Mouse (Mus musculus) ovary, postnatal 36 days (tissue): Measurements from ENCODE around the gene Rif1.

Experiments
- DNase-seq: peaks from one replicate; pipeline ENCODE4 v3.0.0; 2022; ENCODE audit warnings: low spot score, mixed read lengths

Gene Rif1

DNA sequence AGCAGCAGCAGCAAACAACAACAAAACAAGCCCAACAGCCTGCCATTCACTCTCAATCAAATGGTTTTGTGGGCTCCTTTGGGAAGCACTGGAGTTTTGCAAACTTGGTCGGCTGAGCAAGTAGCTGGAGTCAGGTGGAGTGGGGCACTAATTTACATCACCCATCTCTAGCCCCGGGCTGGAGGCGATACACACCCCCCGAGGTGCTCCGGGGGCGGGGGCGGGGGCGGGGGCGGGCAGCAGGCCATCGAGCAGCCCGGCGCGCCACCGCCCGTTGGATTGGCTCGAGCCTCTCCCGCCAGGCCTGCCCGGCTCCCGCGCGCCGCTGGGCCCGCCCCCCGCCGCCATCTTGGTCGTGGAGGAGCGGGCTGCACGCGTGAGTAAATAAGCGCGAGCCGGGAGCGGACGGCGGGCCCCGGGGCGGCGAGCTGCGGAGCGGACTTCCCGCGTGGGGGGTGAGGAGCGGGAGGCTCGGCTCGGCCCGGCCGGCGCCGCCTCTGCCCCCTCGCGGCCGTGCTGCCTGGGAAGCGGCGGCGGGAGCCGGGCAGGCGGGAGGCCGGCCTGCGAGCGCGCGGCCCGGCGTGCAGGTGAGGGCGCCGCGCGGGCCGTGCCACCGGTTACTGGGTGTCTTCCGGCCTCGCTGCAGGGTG is at the start of gene Rif1:
Rif1 (plus strand) TSS at position 342 of the 650 bp plus-strand sequence.
- DNase-seq, result peak; percentile 90

DNA sequence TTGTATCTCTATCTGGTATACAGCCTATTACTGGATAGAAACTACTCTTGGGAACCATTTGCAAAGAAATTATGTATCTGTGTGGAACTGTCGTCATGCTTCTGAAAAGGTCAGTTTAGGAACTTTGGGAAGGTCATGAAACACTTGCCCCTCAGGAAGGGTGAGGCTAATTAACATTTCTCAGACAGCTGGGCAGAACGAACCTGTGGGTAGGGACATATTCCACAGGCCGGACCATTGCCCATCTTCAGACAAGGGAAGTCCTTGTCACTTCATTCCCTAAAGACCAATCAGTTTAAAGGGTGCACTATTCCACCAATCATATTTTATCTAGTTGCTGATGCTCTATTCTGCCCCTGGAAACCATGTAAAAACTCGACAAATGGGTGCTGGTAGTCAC is 45.6 kb upstream of the Rif1 start:
- no peak for DNase-seq

DNA sequence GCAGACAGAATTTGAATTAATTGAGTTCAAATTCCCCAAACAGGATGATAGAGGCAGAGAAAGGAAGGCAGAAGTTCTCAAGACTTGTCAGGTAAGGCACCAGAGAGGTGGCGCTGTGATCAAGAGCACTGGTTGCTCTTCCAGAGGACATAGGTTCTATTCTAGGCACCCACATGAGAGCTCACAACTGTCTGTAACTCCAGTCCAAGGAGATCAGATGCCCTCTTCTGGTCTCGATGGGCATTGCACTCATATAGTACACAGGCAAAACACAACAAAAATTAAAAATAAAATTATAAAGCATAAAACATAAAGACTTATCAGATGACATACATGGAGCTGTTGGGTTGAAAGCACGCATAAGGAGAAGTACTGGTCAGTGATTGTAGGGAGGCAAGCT is 43.2 kb upstream of the Rif1 start:
- DNase-seq, result no peak

DNA sequence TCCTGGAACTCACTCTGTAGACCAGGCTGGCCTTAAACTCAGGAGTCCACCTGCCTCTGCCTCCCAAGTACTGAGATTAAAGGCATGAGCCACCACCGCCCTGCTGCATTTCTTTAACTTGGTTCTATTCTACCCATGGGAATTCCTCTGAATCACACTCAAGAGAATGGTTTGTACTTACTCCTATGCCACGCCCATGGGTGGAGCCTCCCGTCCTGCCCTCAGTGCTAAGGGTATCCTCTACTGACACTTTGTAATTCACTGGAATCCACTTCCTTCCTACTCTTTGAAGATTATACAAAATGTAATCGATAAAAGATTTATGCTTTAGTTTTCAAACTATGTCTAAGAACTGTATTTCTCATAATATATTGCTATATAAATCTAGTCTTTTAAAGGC is 41.1 kb upstream of the Rif1 start:
- DNase-seq, result no peak

DNA sequence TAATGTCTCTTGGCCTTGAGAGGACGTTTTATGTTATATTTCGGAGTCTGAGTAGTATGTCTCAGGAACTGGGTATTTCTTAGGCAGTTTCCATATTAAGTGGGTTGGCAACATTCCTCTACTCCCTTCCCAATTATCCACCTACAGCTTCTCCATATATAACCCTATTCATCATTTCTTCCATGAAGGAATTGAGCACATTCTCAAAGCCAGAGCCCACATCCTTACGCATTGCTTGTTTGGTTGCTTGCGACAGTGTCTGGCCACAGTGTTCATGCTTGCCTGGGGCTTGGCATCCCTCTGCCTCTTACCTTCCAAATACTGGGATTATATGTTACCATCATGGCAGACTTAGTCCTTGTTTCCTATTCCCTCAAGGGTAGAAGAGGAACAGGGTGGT is 38.0 kb upstream of the Rif1 start:
- no peak for DNase-seq

DNA sequence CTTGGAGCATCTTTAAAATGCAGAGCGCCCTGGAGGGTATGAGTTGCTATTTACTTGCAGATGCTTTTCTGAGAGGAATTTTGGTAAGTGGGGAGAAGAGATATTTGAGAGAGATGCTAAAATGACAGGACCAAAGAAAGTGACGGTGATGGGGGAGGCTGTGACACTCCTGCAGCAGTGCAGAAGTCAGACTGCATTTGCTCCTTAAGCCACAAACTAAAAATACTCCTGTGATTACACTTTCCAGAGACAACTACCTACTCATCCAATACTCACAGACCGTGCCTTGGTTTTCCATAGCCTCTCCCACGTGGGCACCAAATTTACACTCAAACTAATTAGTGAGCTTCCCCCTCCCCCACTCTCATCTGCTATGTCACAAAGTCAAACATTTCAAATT is 37.5 kb upstream of the Rif1 start:
- DNase-seq, result no peak

DNA sequence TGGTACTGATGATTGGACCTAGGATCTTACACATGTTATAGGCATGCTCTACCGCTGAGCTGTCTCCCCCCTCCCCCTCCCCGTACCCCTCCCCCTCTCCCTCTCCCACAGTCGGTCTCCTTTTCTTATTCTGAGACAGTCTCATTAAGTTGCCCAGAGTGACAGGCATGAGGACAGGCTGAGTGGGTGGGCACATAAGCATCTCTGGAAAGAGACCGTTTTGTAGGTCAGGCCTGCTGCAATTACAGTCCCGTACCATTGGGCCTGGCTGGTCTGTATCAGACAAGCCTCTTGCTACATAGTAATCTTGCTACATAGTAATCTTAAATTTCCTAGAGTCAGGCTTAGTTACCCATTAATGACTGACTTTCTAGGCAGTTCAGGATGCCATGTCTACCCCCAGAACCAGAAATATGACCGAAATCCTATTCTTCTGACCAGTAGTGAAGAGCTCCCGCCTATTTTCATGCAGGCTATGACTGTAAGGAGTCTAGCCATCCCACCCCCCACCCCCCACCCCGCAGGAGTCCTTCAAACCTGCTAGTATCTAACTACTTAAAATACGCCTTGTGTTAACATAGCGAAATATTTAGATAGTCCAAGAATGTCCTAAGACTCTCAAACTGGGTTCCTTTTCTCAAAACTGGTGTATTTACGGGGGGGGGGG is 35.6 kb upstream of the Rif1 start:
- no peak for DNase-seq

DNA sequence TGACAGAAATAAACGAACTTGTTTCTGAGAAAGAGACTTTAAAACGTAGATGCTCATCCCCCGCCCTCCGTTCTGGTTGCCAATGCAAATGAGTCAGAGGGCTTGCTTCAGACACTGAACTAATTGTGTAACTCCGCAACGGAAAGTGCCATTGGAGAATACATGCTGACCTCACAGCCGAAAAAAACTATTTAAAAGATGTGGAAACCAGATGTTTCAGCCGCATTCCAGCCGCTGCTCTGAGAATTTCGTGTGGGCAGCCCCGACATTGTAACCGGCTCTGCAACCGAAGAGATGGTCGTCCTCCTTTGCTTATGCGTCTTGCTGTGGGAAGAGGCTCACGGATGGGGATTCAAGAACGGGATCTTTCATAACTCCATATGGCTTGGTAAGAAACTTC is 34.8 kb upstream of the Rif1 start, which contains the start of gene Tnfaip6:
Tnfaip6 (plus strand) TSS at position 128 of the 400 bp plus-strand sequence.
- DNase-seq, result peak; percentile 28

DNA sequence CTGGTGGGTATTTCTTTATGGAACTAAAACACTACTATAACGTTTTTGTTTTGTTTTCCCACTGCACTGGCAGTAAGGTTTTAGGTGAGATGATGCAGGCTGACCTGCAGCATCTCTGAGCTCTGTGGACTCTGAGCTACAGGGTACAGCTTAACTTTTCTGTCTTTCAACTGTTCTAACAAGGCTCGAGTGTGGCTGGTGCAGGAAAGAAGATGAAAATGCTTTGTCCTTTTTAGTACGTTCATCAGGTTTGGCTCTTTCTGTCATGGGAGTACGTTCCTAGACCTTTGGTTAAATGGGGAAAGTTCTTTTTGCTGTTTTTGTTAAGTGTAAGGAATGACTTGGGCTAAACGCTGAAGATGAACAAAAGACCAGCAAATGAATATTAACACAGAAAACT is 34.1 kb upstream of the Rif1 start:
- DNase-seq, result no peak

DNA sequence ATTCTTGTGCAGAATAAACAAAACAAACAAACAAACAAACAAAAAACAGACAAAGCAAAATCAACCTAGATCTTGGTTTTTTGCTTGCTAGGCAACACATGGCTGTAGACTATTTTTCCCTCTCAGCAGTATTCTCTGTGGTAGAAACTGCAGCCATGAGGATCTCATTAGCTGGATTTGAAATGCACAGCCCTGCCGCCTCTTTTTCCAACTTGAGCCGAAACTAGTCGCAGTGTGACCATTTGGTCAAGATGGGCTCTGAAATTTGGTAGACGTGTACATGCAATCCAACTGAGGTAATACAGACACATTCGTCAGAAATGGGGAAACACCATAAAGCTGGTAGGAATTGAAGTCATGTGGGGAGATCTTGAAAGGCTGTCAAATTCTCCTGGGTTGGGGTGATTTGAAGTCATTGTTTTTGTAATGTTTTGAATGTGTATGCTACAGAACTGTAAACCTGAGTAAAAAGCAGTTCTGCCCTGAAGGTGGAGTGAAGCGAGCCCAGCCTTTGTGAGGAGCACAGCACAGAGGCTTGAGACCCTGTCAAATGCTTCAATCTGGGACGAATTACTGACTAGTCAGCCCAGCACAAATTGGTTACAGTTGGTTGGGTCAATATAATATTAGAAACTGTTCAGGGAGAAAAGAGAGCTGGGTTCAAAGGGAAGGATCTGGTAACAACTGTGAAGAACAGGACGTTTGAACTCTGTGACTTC is 33.4 kb upstream of the Rif1 start:
- DNase-seq, result no peak

DNA sequence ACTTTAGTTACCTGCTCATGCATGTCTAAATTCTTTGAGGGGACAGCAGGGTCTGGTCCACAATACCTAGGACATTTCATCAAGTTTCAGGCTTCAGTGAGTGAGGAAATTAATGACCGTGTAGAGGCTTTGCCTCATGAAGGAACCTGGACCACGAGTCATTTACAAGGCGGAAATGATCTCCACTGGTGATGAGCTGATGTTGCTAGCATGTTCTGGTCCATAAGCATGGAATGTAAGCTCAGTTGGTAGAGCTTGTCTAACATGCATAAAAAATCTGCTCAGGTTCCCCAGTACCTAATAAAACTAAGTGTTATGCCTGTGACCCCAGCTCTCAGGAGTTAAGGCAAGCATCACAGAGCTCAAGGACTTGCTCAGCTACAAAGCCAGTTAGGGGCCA is 30.5 kb upstream of the Rif1 start:
- no peak for DNase-seq

DNA sequence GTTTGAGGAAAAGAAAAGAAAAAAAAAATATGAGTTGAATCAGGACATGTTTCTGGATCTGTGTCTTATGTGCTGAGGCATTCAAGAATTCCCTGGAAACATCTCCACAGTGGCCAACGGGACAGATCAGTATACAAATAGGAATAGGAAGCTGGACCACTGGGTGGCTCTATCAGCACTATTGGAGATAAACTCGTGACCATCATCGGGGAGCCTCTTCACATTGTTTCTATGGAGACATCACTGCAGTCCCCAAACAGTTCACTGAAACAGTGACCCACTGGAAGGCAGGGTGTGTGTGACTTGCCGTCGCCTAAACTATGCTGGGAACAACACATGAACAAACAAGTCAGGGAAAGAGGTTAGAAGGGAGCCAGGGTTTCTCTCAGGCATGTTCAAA is 29.9 kb upstream of the Rif1 start:
- DNase-seq, result no peak

DNA sequence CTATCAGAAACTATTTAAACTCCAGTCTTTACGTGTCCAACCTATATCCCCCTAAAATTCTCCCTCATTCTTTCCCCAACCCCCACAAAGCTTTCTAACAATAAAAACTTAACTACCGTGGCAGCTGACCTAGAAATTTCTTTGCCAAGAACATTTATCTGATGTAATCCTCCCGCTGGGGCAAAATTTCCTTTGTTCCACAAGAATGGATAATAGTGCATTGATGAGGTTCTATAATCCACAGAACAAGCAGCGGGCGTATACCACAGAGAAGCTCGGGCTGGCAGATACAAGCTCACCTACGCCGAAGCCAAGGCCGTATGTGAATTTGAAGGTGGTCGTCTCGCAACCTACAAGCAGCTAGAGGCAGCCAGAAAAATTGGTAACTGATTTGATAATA is 29.1 kb upstream of the Rif1 start:
- DNase-seq, result no peak

DNA sequence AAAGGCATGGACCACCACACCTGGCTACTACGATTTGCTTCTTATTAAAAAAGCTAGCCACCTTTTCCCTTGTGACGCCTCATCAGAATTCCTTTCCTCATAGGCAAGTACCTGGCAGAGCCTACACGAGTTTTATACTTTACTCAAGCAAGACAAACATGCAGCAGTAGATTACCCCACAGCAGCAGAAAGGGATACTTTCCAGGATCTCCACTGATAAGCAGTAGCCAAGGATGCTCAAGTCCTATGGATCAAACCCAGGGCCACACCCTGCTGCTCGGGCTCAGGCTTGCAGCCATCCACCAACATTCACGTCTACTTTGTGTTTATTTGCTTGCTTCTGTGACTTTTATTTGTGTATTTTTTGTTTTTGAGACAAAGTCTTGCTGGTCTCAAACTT is 26.6 kb upstream of the Rif1 start:
- no peak for DNase-seq

DNA sequence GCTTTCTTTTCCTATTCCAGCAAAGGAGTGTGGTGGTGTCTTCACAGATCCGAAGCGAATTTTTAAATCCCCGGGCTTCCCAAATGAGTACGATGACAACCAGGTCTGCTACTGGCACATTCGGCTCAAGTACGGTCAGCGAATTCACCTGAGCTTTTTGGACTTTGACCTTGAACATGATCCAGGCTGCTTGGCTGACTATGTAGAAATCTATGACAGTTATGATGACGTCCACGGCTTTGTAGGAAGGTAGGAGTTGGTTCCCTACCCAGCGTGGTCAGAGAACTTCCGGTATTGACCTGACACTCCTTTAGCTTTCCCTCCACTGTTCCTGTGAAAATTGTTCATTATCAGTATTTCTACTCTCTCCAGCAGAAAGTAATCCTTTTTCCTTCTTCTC is 21.8 kb upstream of the Rif1 start:
- DNase-seq, result no peak

DNA sequence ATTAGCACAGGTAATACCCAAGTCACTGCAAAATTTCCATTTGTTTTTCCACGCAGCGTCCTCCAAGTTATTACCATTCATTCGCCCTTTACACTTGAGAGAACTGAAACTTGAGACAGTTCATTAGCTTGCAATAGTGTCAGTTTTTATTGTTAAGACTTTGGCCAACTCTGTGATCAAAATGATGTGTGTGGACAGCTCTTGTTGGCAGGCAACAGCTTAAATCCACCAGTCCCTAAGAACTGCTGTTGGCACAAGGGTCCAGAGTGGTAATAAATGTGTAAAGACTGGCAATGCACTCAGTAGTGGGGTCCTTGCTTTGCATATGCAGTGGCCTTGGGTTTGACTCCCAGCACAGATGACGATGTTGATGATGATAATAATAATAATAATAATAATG is 20.3 kb upstream of the Rif1 start:
- no peak for DNase-seq

DNA sequence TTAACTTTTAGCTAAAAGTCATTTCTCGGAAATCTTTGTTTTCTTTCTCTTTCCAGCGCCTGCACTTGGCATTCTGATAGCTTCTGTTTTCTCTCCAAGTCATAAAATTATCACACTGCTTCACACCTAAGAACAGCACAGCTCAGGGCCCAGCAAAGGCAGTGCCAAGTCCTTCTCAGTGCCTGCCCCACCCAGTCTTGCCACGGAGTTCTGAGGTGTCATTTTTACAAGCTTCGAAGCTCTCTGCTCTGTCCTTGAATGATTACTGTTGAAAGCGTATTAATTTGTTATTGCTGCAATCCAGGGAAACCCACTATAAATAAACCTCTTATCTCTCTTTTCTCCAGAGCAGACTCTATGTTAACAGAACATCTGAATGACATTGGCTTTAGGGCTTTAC is 19.1 kb upstream of the Rif1 start:
- DNase-seq, result no peak

DNA sequence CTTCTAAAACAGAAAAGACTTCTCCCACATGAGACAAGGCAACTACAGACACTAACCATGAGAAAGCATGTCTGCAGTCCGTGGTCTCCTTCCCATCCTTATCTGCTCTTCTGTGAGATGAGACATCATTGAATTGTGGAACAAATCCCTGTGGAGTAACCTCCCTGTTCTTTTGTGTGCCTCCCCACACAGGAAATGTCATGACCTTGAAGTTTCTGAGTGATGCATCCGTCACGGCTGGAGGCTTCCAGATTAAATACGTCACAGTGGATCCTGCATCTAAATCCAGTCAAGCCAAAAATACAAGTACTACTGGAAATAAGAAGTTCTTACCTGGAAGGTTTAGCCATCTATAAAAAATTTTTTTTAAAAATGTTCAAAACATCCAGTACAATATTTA is 17.0 kb upstream of the Rif1 start:
- DNase-seq, result no peak

DNA sequence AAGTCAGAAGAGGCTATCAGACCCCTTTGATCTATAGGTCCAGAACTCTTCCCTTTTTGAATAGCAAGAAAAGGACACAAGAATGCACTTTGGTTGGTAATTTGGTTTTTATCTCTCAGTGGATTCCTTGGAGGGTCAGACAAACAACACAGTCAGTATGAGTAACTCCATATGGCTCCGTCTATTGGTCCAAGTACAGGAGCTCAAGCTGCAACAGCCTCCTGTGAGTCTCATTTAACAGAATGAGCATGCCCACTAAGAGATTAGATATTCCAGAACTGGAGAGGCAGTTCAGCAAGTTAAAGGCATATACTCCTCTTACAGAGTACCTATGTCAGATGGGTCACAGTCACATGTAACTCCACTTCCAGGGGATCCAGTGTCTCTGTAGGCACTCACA is 15.5 kb upstream of the Rif1 start:
- no peak for DNase-seq

DNA sequence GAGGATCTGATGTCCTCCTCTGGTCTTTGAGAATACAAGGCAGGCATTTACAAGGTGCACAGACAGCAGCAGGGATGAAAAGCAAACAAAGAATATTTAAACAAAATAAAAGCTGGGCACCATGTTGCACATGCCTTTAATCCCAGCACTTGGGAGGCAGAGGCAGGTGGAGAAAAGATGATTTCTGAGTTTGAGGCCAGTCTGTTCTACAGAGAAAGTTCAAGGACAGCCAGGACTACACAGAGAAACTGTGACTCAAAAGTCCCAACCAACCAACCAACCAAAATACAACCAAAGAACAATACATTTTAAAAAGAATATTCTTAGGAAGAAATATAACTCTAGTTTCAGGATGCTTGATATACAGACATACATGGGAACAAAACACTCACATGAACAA is 15.0 kb upstream of the Rif1 start:
- DNase-seq, result no peak

DNA sequence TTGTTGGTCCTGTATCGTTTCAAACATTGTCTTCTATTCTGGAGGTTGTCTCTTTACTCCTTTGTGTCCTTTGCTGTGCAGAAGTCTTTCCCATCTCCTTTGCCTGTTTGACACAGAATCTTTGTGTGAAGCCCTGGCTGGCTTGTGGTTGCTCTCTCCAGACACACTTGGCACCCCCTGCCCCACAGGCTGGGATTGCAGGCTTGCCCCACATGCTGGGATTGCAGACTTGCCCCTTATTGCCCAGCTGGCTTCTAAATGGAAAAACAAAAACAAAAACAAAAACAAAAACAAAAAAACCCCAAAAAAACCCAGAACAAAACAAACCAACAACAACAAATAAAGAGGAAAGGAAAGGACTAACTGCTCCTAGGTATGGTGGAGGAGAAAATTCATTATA is 4.0 kb upstream of the Rif1 start:
- DNase-seq, result no peak

DNA sequence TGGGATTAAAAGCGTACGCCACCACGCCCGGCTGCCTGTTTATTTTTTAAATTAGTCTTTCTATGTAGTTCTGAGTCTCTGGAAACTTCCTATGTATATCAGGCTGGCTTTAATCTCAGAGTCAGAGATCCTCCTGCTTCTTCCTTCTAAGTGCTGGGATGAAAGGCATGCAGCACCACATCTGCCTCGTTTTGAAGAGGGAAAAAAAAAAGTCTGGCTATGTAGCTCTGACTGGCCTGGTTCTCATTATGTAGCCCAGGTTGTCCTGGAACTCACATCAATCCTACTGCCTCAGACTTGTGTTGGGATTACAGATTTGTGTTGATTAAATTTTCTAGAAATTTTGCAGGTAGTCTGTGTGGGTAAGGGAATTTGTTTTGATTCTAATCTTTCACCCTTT is 1.8 kb upstream of the Rif1 start:
- DNase-seq, result no peak

DNA sequence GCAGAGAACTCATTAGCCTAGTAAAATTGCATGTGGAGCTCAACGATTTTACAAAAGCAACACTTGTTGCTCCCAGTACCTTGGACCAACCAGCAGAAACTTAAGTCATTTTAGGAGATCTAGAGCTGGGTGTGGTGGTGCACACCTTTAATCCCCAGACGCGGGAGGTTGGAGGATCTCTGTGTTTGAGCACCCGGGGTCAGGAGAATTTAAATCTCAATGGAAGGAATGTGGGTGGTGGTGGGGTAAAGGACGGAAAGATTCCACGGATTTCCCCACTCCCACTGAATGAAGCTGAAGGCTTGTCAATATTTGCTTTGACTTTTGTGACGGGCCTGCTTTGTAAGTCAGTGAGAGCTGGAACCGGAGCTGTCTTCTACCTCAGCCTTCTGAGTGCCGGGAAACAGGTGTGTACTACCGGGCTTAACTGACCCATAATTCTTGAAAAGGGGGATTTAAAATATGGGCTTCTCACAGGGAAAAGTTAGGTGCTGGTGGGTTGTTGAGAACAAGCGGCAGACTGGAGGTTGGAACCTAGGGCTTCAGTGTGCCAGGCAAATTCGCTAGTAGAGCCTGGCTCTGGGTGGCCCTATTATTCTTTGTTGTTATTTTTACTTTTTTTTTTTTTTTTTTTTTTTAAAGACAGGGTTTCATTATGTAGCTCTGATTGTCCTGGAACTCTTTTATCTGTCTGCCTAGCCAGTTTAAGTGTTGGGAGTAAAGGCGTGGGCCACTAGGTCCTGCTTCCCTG is 1.2 kb upstream of the Rif1 start:
- DNase-seq, result no peak
